Mouse (Mus musculus): ENCODE data around the gene Xxylt1.

DNA sequence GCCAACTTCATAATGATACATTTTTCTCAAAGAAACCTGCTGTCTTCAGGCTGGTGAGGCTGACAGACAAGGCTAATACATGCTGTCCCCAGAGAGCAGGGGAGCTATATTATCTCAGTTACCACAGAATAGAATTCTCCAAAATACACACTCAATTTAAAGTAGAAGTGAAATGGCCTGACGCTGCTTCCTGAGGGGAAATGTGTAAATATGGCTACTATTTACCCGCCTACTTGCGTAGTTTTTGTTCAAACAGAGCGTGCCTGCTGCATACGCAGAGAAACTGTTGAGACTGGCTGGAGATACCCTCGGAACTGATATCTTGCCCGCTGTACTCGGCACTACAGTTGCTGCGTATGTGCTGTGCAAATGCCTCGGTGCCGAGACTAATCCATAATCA lies 101.3 kb downstream of the Xxylt1 start:
- TF ChIP-seq CTCF (IDR thresholded peaks at IDR 0.05; ENCODE audit: low read depth, low read length) (no peak), POLR2AphosphoS5 (IDR thresholded peaks at IDR 0.05; ENCODE audit: insufficient replicate concordance, low read depth, low read length) (no peak), GATA2 (IDR thresholded peaks at IDR 0.05; ENCODE audit: borderline replicate concordance, low read depth, low read length) (no peak)

All from G1E (cell line).